Mouse (Mus musculus) ES-Bruce4 (cell line): ENCODE results near the gene Polr3a.

Experiments
- CTCF ChIP-seq: IDR thresholded peaks from one replicate; pipeline ENCODE4 v1.8.1; 2011; ENCODE audit warnings: low read depth, low read length
- EP300 ChIP-seq: IDR thresholded peaks from 2 replicates; pipeline ENCODE4 v1.6.1; 2011; ENCODE audit warnings: low read depth, low read length; ENCODE audit not compliant: insufficient read depth
- POLR2A ChIP-seq: IDR thresholded peaks from one replicate; pipeline ENCODE4 v1.8.1; 2011; ENCODE audit warnings: low read length; ENCODE audit not compliant: insufficient read depth

DNA sequence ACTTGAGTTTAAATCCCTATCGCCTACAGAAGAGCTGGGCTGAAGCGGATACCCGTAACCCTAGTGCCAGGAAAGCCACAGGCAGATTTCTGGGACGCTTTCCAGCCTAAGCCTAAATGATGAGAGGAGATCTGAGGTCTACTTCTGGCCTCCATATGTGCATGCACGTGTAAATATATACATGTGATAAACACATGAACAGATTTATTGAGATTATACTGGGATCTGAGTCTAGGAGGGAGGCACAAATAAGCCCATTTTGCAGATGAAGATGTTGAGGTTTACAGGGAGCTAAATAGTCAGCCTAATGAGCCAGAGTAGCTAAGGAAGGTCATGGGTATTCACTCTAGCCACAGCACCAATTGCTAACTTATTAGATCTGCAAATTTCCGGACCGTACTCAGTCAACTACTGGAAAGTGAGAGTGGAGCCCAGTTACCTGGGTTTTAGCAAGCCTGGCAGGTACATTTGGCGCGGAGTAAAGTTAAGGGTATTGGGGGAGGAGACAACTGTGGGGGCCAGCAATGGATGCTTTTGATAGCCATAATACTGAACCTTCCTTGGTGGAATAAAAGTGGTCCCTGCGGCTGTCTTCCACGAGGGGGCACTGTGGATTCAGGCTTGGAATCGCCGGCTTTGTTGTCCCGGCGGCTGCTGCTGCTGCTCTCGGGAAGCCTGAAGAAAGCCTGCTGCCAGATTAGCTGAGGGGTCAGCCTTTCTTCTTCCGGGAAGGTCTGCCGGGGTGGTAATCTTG is 13.4 kb upstream of the Polr3a start:
- TF ChIP-seq CTCF (peak; percentile 74), EP300 (no peak), POLR2A (no peak)
